Mouse (Mus musculus): Measurements from ENCODE around the gene Lingo1.

GRCm38 (mm10) chr9:56730997-56731396 lies 65.3 kb downstream of the Lingo1 start:
- TF ChIP-seq USF1 (IDR thresholded peaks at IDR 0.05; ENCODE audit: low read depth) (no peak), MYOD1 (IDR thresholded peaks at IDR 0.05; ENCODE audit: control insufficient read depth in 1 of 3, insufficient read length in 2 of 3, low read depth in 2 of 3) (no peak), TCF12 (IDR thresholded peaks at IDR 0.05; ENCODE audit: insufficient read depth, poor library complexity, severe bottlenecking) (no peak), POLR2A (IDR thresholded peaks at IDR 0.05; ENCODE audit: insufficient read length, low read depth) (no peak), CEBPB (IDR thresholded peaks at IDR 0.05; ENCODE audit: insufficient read depth, poor library complexity, severe bottlenecking) (no peak), MYOG (IDR thresholded peaks at IDR 0.05; ENCODE audit: control insufficient read depth in 1 of 3, insufficient read depth in 1 of 3, insufficient read length in 2 of 3, low read depth in 2 of 3) (no peak), MAX (IDR thresholded peaks at IDR 0.05; ENCODE audit: low read depth) (no peak), SRF (IDR thresholded peaks at IDR 0.05; ENCODE audit: control insufficient read depth, insufficient read length, low read depth) (no peak), REST (IDR thresholded peaks at IDR 0.05; ENCODE audit: insufficient read depth, insufficient read length) (no peak), E2F4 (IDR thresholded peaks at IDR 0.05; ENCODE audit: insufficient read depth) (no peak), POLR2AphosphoS2 (IDR thresholded peaks at IDR 0.05; ENCODE audit: insufficient read length, low read depth) (no peak)

Measured in myocyte (in vitro differentiated cells).